Mouse (Mus musculus) brown adipose tissue, adult 24 weeks (tissue): Measurements from ENCODE around the gene Atp2a2. TPM values are rescaled to one million over a fixed set of nuclear protein-coding genes. Genes with fewer than 3 reads are reported as not detected.

Source experiments
- H3K27ac ChIP-seq: fragments of 200-500 bp; replicated peaks from 2 replicates; pipeline ENCODE4 v1.5.1; 2012; ENCODE audit warnings: low read depth, mild to moderate bottlenecking, low read length
- H3K4me1 ChIP-seq: fragments of 200-500 bp; 2 replicates; pipeline ENCODE4 v1.6.1; 2012; ENCODE audit warnings: low read length, mixed read lengths; ENCODE audit not compliant: control insufficient read depth, insufficient read depth, insufficient read length
- H3K4me3 ChIP-seq: fragments of 200-500 bp; 2 replicates; pipeline ENCODE4 v1.5.1; 2012; ENCODE audit warnings: low read depth, mild to moderate bottlenecking, low read length, moderate library complexity; ENCODE audit not compliant: insufficient read depth
- polyA plus RNA-seq: library from polyadenylated mRNA; stranded (reverse); fragments of >200 nt; gene quantifications from 2 replicates; pipeline ENCODE4 v1.2.4, GENCODE M21; 2012; ENCODE audit not compliant: missing spikeins, insufficient read depth, insufficient read length

Gene Atp2a2
- polyA plus RNA-seq, 1 experiment: 79.4 TPM

DNA sequence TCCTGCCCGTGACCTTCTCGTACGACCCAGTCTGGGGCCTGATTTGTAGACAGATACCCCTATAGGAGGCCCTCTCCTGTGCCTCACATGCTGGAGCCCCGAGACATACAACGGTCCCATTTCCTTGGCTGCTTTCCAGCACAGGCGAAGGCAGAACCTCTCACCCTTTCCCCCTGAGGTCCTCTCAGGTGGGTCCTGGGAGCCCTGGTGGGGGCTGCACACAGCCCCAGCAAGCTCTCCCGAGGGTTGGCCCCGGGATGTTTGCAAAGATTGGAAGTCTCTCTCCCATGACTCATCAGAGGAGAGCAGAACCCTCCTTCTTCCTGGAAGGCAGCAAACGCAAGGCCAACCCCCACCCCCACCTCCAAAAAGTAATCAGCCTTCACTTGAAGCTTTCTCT lies 9.4 kb upstream of the Atp2a2 start:
- Histone ChIP-seq H3K27ac (no peak overlapping the region), H3K4me3 (no peak overlapping the region), H3K4me1 (no peaks in the 10 kb centered on the region; the same call in 1 of the 2 replicates)

DNA sequence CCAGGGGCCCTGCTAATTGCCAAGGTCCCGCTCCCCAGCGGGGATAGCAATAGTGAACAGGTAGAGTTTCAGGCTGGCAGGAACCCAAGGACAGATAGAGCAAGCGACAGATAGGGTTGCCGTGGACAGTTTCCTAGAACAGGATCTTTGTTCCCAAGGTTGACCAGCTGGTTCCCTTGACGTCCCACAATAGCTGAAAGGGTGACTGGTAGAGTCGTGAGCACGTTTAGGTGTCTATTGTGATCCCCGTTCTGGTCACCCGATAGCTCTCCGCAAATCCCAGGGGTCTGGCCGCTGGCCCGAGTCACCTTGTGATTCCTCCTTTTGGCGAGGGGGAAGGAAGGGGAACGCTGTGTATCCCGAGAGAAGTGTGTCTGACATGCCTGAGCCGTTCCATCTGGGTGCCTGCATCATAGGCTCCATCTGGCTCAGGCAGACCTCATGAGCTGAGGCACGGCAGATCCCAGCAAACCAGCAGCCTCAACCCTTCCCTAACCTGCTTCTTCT lies 8.7 kb upstream of the Atp2a2 start:
- no peak overlapping the region for H3K4me3 ChIP-seq
- no peaks in the 10 kb centered on the region; the same call in 1 of the 2 replicates for H3K4me1 ChIP-seq
- H3K27ac ChIP-seq: 0 out of 2 replicates have a peak overlapping the region, but pooled peaks have one; percentile 0

DNA sequence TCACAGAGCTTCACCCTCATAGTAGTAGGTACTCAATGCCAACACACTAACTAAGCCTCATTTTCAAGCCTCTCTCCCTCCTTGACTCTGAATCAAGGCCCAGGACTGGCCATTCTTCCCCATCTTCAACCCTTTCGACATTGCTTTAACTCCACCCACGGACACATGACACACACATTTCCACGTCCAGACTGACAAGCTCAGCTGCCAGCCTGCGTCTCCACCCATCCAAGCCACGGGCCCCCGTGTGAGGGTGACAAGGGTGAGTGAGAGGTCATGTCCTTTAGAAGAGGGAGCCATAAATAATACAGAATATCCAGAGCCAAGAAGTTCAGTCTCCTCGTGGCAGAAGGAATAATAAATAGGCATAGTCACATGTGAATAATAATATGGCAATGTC lies 7.6 kb upstream of the Atp2a2 start:
- Histone ChIP-seq H3K4me1 (no peaks in the 10 kb centered on the region; the same call in 1 of the 2 replicates), H3K27ac (0 out of 2 replicates have a peak overlapping the region, but pooled peaks have one; percentile 27), H3K4me3 (no peak overlapping the region)

DNA sequence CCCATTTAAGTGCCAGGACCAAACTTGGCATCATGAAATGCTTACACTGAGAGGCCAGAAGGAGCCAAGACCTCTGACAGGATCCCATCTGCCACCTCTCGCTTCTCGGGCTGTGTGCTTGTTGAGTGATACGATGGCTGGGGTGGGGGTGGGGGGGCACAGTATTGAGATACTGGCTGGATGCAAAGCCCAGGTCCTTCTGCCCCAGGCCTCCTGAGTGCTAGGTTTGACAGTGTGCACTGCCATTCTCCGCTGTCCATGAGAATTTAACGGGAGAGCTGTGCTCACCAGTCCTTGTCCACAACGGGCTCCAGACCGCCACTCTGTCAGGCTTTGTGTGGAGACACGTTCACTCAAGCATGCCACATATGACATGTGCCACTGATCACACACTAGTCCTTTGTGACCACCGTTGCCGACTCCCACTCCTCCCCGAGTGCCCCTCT lies 6.9 kb upstream of the Atp2a2 start:
- Histone ChIP-seq H3K4me3 (no peak overlapping the region), H3K4me1 (no peaks in the 10 kb centered on the region; the same call in 1 of the 2 replicates), H3K27ac (peak overlapping the region; percentile 27; the same call in 1 of the 2 replicates)

- Histone ChIP-seq H3K4me3 (no peak overlapping the region), H3K4me1 (no peaks in the 10 kb centered on the region; the same call in none of the 2 replicates), H3K27ac (no peak overlapping the region)
These were observed 5.4 kb upstream of the Atp2a2 start for GRCm38 (mm10) chr5:122507396-122507795.

DNA sequence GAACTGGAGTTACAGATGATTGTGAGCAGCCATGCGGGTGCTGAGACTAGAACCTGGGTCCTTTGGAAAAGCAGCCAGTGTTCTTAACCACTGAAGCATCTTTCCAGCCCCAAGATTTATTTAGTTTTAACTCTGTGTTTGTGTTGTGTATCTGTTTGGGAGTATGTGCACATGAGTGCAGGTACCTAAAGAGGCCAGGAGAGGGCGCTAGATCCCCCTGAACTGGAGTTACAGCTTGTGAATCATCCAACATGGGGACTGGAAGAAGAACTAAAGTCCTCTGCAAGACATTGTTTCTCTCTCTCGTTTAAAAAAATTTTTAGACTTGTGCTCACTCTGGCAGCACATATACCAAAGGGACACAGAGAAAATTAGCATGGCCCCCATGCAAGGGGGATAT lies 4.4 kb upstream of the Atp2a2 start:
- Histone ChIP-seq H3K27ac (no peak overlapping the region), H3K4me3 (no peak overlapping the region), H3K4me1 (no peaks in the 10 kb centered on the region; the same call in none of the 2 replicates)

- H3K4me1 ChIP-seq: no peaks in the 10 kb centered on the region; the same call in none of the 2 replicates
- no peak overlapping the region for H3K27ac ChIP-seq
- H3K4me3 ChIP-seq: no peak overlapping the region
These were observed 3.5 kb upstream of the Atp2a2 start for GRCm38 (mm10) chr5:122505554-122505953.

GRCm38 (mm10) chr5:122503760-122504119 lies 1.7 kb upstream of the Atp2a2 start:
- Histone ChIP-seq H3K4me1 (peaks cover 2% of the 10 kb centered on the region), H3K4me3 (no peak overlapping the region), H3K27ac (no peak overlapping the region)

DNA sequence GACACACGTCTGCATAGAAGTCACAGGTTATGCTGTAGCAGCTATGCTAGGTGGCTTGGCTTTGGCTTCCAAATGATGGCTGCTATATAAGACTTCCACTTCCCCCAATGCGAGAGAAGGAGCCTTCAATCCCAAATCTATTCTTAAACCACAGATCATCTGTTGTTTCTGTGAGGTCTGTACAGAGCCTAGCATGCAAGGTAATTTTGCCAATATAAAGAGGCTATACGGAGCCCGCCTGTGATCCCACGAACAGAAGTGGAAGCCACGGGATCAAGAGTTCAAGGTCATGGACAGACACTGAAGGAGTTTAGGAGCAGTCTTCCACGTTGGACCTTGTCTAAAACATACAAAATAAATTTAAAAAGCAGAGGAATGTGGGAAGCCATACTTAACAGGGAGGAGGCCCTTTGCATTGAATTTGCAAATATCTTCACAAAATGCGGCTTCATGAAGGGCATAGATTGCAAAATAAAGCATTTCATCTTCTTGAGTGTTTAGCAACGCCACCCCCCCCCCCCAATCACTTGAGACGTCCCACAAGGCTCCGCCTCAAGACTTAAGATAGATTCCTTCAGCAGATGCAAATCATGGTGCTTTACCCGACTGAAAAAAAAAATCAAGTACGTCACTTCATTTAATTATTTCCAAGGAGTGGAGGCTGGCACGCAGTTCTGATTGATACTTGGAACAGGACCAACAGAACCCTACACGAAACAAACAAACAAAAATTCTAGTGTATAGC lies 1.2 kb upstream of the Atp2a2 start:
- H3K4me1 ChIP-seq: peaks cover 2% of the 10 kb centered on the region
- H3K27ac ChIP-seq: peak overlapping the region; percentile 90
- peak overlapping the region; percentile 94 for H3K4me3 ChIP-seq

GRCm38 (mm10) chr5:122501101-122502076 lies 636 bp downstream of the Atp2a2 start:
- H3K4me3 ChIP-seq: peak overlapping the region; percentile 100
- H3K27ac ChIP-seq: peak overlapping the region; percentile 95
- peaks cover 2% of the 10 kb centered on the region for H3K4me1 ChIP-seq

- H3K4me1 ChIP-seq: peaks cover 2% of the 10 kb centered on the region
- H3K4me3 ChIP-seq: peak overlapping the region; percentile 100
- H3K27ac ChIP-seq: peak overlapping the region; percentile 95
These were observed 1.5 kb downstream of the Atp2a2 start for GRCm38 (mm10) chr5:122500563-122500962.

DNA sequence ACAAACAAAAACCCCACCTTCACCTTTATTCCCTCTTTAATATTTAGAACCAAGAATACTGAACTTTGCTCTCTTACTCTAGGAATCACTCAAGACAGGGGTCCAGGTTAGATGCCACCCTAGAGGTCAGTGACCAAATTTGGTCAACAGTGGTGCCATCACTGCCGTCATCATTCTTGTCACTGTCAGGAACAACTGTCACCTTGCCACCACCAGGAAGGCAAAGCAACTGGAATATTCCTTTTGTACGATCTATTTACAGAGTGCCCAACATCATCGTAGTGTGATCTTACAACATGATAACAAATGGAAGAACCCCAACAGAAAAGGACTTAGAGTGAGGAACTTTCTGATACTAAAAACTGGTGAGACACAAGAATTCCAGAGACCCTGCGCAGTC lies 1.9 kb downstream of the Atp2a2 start:
- peaks cover 2% of the 10 kb centered on the region for H3K4me1 ChIP-seq
- peak overlapping the region; percentile 25 for H3K4me3 ChIP-seq
- H3K27ac ChIP-seq: peak overlapping the region; percentile 46; the same call in 1 of the 2 replicates

GRCm38 (mm10) chr5:122498046-122498445 lies 4.0 kb downstream of the Atp2a2 start:
- Histone ChIP-seq H3K4me3 (no peak overlapping the region), H3K4me1 (peaks cover 2% of the 10 kb centered on the region; the same call in 1 of the 2 replicates), H3K27ac (no peak overlapping the region; the same call in 1 of the 2 replicates)

DNA sequence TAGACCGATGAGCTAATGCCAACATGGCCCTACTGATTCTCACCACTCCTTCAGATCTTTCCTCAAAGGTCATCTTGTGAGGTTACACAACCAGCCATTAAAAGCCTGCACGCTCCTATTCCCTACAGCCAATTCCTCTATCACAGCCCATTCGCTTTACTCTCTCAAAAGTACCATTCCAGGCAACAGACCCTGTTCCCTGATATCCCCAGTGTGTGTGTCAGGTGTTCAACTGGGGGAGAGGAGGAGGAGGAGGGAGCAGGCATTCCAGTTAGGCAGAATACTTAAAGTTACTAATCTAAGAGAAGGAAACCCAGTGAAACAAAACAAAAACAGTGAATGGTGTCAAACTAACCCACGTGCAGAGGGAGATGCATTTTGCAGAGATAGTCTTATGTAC lies 5.0 kb downstream of the Atp2a2 start:
- H3K27ac ChIP-seq: no peak overlapping the region

DNA sequence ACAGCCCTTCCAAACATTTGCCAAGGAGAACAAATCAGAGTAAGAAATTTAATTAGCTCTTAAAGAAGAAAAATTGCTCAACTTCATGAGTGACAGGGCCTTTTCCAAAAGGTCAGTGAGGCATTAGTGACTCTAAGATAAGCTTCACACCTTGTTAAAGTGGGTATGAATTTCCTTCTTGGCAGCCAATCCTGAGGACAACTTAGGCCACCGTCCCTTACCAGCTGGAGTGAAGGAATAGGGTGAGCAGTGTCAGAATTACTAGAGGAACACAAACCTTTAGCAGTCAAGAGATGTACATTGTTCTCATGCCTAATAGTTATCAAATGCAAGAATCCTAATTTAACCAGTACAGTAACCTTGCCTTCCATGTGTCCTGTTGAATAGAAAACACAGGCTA lies 7.6 kb downstream of the Atp2a2 start:
- Histone ChIP-seq H3K4me3 (no peak overlapping the region), H3K27ac (no peak overlapping the region), H3K4me1 (no peaks in the 10 kb centered on the region; the same call in 1 of the 2 replicates)

More for the DNA sequence above, 5.0 kb downstream of the Atp2a2 start:
- Histone ChIP-seq H3K4me3 (no peak overlapping the region), H3K4me1 (peaks cover 2% of the 10 kb centered on the region; the same call in 1 of the 2 replicates)
